Mouse (Mus musculus) gastrocnemius, adult 18-20 months (tissue): Measurements from ENCODE around the gene Thap12. TPM values are rescaled to one million over a fixed set of nuclear protein-coding genes. Genes with fewer than 3 reads are reported as not detected.
A peak's percentile ranks its signal among the peaks of the same experiment; 100 is the strongest.

Experiments
- DNase-seq: peaks from one replicate; pipeline ENCODE4 v3.0.0; 2021; ENCODE audit warnings: low spot score
- total RNA-seq, 2 experiments: library from RNA; stranded (reverse); gene quantifications; 2 replicates each; pipeline ENCODE4 v1.2.3; 2021

Gene Thap12
- total RNA-seq, 2 experiments from 2014 or later, result 125 to 134 TPM

GRCm38 (mm10) chr7:98752680-98753079 is 49.8 kb downstream of the Thap12 start:
- DNase-seq, result peak; percentile 50

- no peak for DNase-seq
Measured at GRCm38 (mm10) chr7:98756050-98756449, 53.1 kb downstream of the Thap12 start.

GRCm38 (mm10) chr7:98756556-98756955 is 53.7 kb downstream of the Thap12 start:
- DNase-seq, result peak; percentile 58

GRCm38 (mm10) chr7:98760126-98760525 is 57.2 kb downstream of the Thap12 start:
- DNase-seq, result peak; percentile 32

- DNase-seq, result no peak
Measured at GRCm38 (mm10) chr7:98763911-98764310, 61.0 kb downstream of the Thap12 start.

- DNase-seq, result no peak
Measured at GRCm38 (mm10) chr7:98767261-98767660, 64.4 kb downstream of the Thap12 start.

Other genes starting within 250 kb of the Thap12 start
- 1 to 10 TPM; 2.6 to 8.1 TPM for gene Lrrc32, start 213.8 kb upstream of the Thap12 start, total RNA-seq
- gene Emsy, start 46.3 kb upstream of the Thap12 start, total RNA-seq, result 10 to 100 TPM; 14.2 to 18.5 TPM
- 1 to 10 TPM; 6.5 to 6.8 TPM for gene Wnt11, start 132.0 kb downstream of the Thap12 start, total RNA-seq